Mouse (Mus musculus): ENCODE measurements around the gene Fam169b. TPM values are rescaled to one million over a fixed set of nuclear protein-coding genes. Genes with fewer than 3 reads are reported as not detected.

The Fam169b gene
- total and polyA plus RNA-seq, 2 experiments from 2014 or later = 0.08 to 0.18 TPM

DNA sequence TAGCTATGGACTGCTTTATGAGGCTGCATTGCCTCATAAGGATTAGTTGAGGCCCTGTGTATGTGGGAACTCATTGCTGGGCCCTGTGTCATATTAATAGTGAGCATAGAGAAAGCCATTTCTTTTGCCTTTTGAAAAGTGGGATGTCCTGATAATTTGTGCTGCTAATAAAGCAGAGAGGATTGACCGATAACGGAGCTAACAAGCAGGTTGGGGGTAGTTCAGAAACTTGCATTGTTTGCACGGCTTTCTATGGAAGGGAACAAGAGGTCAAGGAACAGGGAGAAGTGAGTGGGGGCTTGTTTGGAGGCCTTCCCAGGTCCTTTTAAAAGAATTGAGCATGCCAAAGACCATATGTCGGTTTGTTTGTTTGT, 4.2 kb downstream of the Fam169b start:
- no peak overlapping the region for H3K27ac ChIP-seq (ENCODE audit: low read depth)

DNA sequence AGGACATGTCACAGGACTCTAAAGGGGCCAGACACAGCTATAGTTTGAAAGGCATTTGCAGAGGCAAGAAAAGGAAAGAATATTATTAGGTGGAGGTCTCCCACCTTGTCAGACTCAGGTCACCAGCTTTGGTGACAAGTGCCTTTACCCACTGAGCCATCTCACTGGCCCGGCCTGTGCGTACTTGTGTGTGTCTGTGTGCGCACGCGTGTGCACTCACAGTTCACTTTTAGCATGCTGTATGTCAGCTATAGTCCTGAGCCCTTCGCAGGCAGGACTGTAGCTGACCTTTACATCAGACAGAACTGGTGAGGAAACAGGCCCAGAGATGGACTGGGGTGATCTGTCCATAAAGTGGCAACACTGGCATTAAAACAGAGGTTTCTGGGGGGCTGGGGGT, 4.7 kb downstream of the Fam169b start:
- H3K36me3 ChIP-seq (replicated peaks; ENCODE audit: control insufficient read depth, insufficient read depth, low read length) = no peaks in the 10 kb centered on the region
- H3K4me3 ChIP-seq (ENCODE audit: low read depth, low read length) = no peak overlapping the region
- H3K9me3 ChIP-seq (replicated peaks; ENCODE audit: control insufficient read depth, low read length) = no peaks in the 10 kb centered on the region
- no peak overlapping the region; the same call in 1 of the 2 replicates for H3K4me2 ChIP-seq (ENCODE audit: low read depth, low read length)
- ATAC-seq (ENCODE audit: insufficient read depth, low read depth) (no peak), DNase-seq (ENCODE audit: low spot score) (no peak)
- TF ChIP-seq EP300 (IDR thresholded peaks at IDR 0.05; ENCODE audit: low read depth) (no peak), CTCF (IDR thresholded peaks at IDR 0.05; ENCODE audit: low read depth) (no peak)
- H3K27ac ChIP-seq (ENCODE audit: low read depth) = no peak overlapping the region; the same call in 1 of the 2 replicates
- 95% methylated on average over 6 of the region's 6 CpGs for WGBS
- H3K4me1 ChIP-seq (ENCODE audit: control insufficient read depth, insufficient read depth) = peaks cover 10% of the 10 kb centered on the region
- no peak overlapping the region for H3K9ac ChIP-seq (replicated peaks; ENCODE audit: low read depth, low read length)
- H3K27me3 ChIP-seq (ENCODE audit: control insufficient read depth, insufficient read depth, low read length) = peaks cover 7% of the 10 kb centered on the region; the same call in 1 of the 2 replicates

More for the DNA sequence above, 4.2 kb downstream of the Fam169b start:
- Histone ChIP-seq H3K9me3 (replicated peaks; ENCODE audit: control insufficient read depth, low read length) (no peaks in the 10 kb centered on the region), H3K4me1 (ENCODE audit: control insufficient read depth, insufficient read depth) (peaks cover 10% of the 10 kb centered on the region), H3K4me3 (ENCODE audit: low read depth, low read length) (no peak overlapping the region), H3K27me3 (ENCODE audit: control insufficient read depth, insufficient read depth, low read length) (peaks cover 7% of the 10 kb centered on the region; the same call in 1 of the 2 replicates), H3K4me2 (ENCODE audit: low read depth, low read length) (no peak overlapping the region; the same call in 1 of the 2 replicates), H3K9ac (replicated peaks; ENCODE audit: low read depth, low read length) (no peak overlapping the region), H3K36me3 (replicated peaks; ENCODE audit: control insufficient read depth, insufficient read depth, low read length) (no peaks in the 10 kb centered on the region)
- WGBS = 88% methylated on average over 4 of the region's 4 CpGs
- TF ChIP-seq CTCF (IDR thresholded peaks at IDR 0.05; ENCODE audit: low read depth) (no peak), EP300 (IDR thresholded peaks at IDR 0.05; ENCODE audit: low read depth) (no peak)
- DNase-seq (ENCODE audit: low spot score) (no peak), ATAC-seq (ENCODE audit: insufficient read depth, low read depth) (no peak)

DNA sequence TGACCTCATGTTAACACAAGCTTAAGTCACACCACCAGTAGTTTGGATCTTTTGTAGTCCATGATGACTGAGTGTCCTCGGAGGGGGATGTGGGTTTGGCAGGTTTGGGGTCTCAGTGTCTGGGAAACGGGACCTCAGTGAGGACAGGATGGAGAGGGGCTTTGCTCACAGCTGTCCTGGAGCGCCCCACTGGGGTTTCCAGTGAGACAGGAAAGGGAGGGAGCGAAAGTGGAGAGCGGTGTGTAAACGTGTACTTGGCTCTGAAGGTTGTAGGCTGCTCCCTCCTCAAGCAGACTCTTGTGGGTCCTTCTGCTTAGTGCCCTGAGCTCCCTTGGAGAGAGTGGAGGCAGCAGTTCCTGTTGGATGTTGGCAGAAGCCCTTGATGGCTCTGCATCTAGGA, 5.3 kb downstream of the Fam169b start:
- Histone ChIP-seq H3K36me3 (replicated peaks; ENCODE audit: control insufficient read depth, insufficient read depth, low read length) (no peaks in the 10 kb centered on the region), H3K27ac (ENCODE audit: low read depth) (no peak overlapping the region), H3K4me3 (ENCODE audit: low read depth, low read length) (no peak overlapping the region; the same call in 1 of the 2 replicates), H3K9me3 (replicated peaks; ENCODE audit: control insufficient read depth, low read length) (no peaks in the 10 kb centered on the region), H3K27me3 (ENCODE audit: control insufficient read depth, insufficient read depth, low read length) (peaks cover 7% of the 10 kb centered on the region; the same call in 1 of the 2 replicates), H3K9ac (replicated peaks; ENCODE audit: low read depth, low read length) (no peak overlapping the region), H3K4me2 (ENCODE audit: low read depth, low read length) (peak overlapping the region; percentile 28; the same call in 1 of the 2 replicates), H3K4me1 (ENCODE audit: control insufficient read depth, insufficient read depth) (peaks cover 10% of the 10 kb centered on the region)
- DNase-seq (ENCODE audit: low spot score) (no peak), ATAC-seq (ENCODE audit: insufficient read depth, low read depth) (no peak)
- no peak for TF ChIP-seq EP300 (IDR thresholded peaks at IDR 0.05; ENCODE audit: low read depth)
- no peak for TF ChIP-seq CTCF (IDR thresholded peaks at IDR 0.05; ENCODE audit: low read depth)
- 70% methylated on average over 6 of the region's 6 CpGs for WGBS

DNA sequence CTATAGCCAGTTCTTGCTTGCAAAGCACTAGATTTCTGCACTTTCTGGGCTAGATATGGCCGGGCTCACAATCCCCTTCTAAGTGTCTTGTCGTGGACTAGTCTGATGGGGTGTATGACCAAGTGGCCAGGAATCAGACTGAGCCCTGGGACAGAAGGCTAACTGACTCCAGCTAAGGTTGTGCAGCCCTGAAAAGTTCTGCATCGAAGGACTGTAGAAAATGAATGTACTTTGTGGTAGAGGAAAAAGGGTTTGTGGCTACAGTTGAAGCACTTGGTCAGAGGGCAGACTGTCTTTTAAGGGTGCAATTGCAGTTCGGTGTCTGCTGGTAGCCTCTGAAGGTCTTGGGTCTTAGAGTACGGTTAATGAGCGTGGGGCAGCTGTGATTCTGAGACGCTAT, 5.8 kb downstream of the Fam169b start:
- no peak overlapping the region for H3K4me3 ChIP-seq (ENCODE audit: low read depth, low read length)
- WGBS = 79% methylated on average over 7 of the region's 7 CpGs
- no peak for ATAC-seq (ENCODE audit: insufficient read depth, low read depth)

DNA sequence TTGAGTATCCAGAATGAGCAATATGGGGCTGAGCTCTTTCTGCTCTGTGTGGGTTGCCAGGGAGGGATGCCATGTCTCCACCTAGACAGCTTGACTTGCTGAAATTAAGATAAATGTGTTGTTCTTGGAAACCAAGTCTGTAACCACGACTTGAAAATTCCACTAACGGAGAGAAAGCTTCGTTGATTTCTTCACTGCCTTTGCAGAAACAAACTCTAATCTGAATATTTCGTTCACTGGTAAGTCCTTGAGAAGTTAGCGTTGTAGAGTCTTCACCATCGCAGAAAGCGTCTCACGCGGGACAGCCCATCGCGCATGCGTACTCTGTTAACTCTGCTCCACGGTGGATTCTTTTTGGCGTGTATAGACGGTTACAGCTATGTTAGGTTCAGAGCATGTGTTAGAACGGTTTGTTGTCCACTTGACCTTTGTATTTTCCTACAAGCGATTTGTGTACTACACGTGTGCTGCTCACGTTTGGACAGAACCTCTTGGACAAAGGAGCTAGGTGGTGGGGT, 6.8 kb downstream of the Fam169b start:
- no peak overlapping the region for H3K4me3 ChIP-seq (ENCODE audit: low read depth, low read length)
- DNase-seq (ENCODE audit: low spot score) (no peak), ATAC-seq (ENCODE audit: insufficient read depth, low read depth) (no peak)
- WGBS = 76% methylated on average over 19 of the region's 19 CpGs
- H3K4me2 ChIP-seq (ENCODE audit: low read depth, low read length) = peak overlapping the region; percentile 9; the same call in 1 of the 2 replicates
- peaks cover 10% of the 10 kb centered on the region for H3K4me1 ChIP-seq (ENCODE audit: control insufficient read depth, insufficient read depth)
- TF ChIP-seq EP300 (IDR thresholded peaks at IDR 0.05; ENCODE audit: low read depth) (no peak), CTCF (IDR thresholded peaks at IDR 0.05; ENCODE audit: low read depth) (no peak)
- peaks cover 4% of the 10 kb centered on the region; the same call in 1 of the 2 replicates for H3K27me3 ChIP-seq (ENCODE audit: control insufficient read depth, insufficient read depth, low read length)
- no peak overlapping the region for H3K9ac ChIP-seq (replicated peaks; ENCODE audit: low read depth, low read length)
- no peaks in the 10 kb centered on the region for H3K9me3 ChIP-seq (replicated peaks; ENCODE audit: control insufficient read depth, low read length)
- no peak overlapping the region for H3K27ac ChIP-seq (ENCODE audit: low read depth)
- H3K36me3 ChIP-seq (replicated peaks; ENCODE audit: control insufficient read depth, insufficient read depth, low read length) = no peaks in the 10 kb centered on the region

More for the DNA sequence above, 5.8 kb downstream of the Fam169b start:
- Histone ChIP-seq H3K4me2 (ENCODE audit: low read depth, low read length) (peak overlapping the region; percentile 28; the same call in 1 of the 2 replicates), H3K4me1 (ENCODE audit: control insufficient read depth, insufficient read depth) (peaks cover 10% of the 10 kb centered on the region), H3K27me3 (ENCODE audit: control insufficient read depth, insufficient read depth, low read length) (peaks cover 4% of the 10 kb centered on the region; the same call in 1 of the 2 replicates), H3K9me3 (replicated peaks; ENCODE audit: control insufficient read depth, low read length) (no peaks in the 10 kb centered on the region), H3K9ac (replicated peaks; ENCODE audit: low read depth, low read length) (no peak overlapping the region), H3K36me3 (replicated peaks; ENCODE audit: control insufficient read depth, insufficient read depth, low read length) (no peaks in the 10 kb centered on the region), H3K27ac (ENCODE audit: low read depth) (no peak overlapping the region)
- TF ChIP-seq CTCF (IDR thresholded peaks at IDR 0.05; ENCODE audit: low read depth) = no peak
- DNase-seq (ENCODE audit: low spot score) = no peak

DNA sequence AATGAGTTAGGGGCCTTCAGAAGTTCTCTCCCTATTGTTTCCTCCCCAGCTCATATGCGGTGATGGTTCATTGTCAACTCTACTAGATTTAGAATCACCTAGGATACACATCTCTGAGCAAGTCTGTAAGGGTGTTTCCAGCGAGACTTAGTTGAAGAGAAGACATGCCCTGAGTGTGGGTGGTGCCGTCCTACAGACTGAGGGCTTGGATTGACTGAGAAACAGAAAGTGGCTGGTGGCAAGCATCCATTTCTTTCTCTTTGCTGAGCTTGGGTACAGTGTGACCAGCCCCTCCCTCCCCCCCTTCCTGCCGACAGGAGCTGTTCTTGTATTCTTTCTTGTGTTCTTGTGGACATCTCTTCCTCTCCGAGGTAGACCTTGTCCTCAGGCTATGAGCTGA, 7.7 kb downstream of the Fam169b start:
- DNase-seq (ENCODE audit: low spot score) (no peak), ATAC-seq (ENCODE audit: insufficient read depth, low read depth) (no peak)
- Histone ChIP-seq H3K9ac (replicated peaks; ENCODE audit: low read depth, low read length) (no peak overlapping the region), H3K4me2 (ENCODE audit: low read depth, low read length) (no peak overlapping the region; the same call in 1 of the 2 replicates), H3K36me3 (replicated peaks; ENCODE audit: control insufficient read depth, insufficient read depth, low read length) (no peaks in the 10 kb centered on the region), H3K4me3 (ENCODE audit: low read depth, low read length) (no peak overlapping the region), H3K4me1 (ENCODE audit: control insufficient read depth, insufficient read depth) (peaks cover 3% of the 10 kb centered on the region; the same call in 1 of the 2 replicates), H3K27ac (ENCODE audit: low read depth) (no peak overlapping the region), H3K9me3 (replicated peaks; ENCODE audit: control insufficient read depth, low read length) (no peaks in the 10 kb centered on the region), H3K27me3 (ENCODE audit: control insufficient read depth, insufficient read depth, low read length) (peaks cover 2% of the 10 kb centered on the region; the same call in 1 of the 2 replicates)
- WGBS = 70% methylated on average over 5 of the region's 5 CpGs
- TF ChIP-seq EP300 (IDR thresholded peaks at IDR 0.05; ENCODE audit: low read depth) (no peak), CTCF (IDR thresholded peaks at IDR 0.05; ENCODE audit: low read depth) (no peak)

Measured in heart, postnatal 0 days (tissue).